Mouse (Mus musculus): ENCODE data around the gene Cox6a1. TPM values are rescaled to one million over a fixed set of nuclear protein-coding genes. Genes with fewer than 3 reads are reported as not detected.
"Not testable (repeated sequence)": the region's sequence is repeated elsewhere in the genome, so short reads cannot be mapped to it uniquely, and the experiment has no call there.

Gene Cox6a1
- 742 and 772 TPM in 2 replicates for polyA plus RNA-seq (2012)

- Histone ChIP-seq H3K9me3 (ENCODE audit: control insufficient read depth, low read length) (peaks cover 3% of the 10 kb centered on the region), H3K4me1 (ENCODE audit: control insufficient read depth) (peaks cover 39% of the 10 kb centered on the region), H3K4me3 (replicated peaks) (peak within 1 kb of the TSS; percentile 78), H3K27me3 (ENCODE audit: control insufficient read depth) (peaks cover 7% of the 10 kb centered on the region), H3K36me3 (ENCODE audit: control insufficient read depth) (peaks cover 37% of the 10 kb centered on the region)
- TF ChIP-seq TAL1 (IDR thresholded peaks at IDR 0.05; ENCODE audit: low read length): no peak
- TF ChIP-seq GATA1 (IDR thresholded peaks at IDR 0.05; ENCODE audit: low read length): no peak
Measured at GRCm38 (mm10) chr5:115348546-115349224, at the start of gene Cox6a1. TSS of gene Cox6a1 (minus strand) at chr5:115348981.

GRCm38 (mm10) chr5:115397839-115398780 is 49.3 kb upstream of the Cox6a1 start:
- Histone ChIP-seq H3K4me3 (replicated peaks) (no peak overlapping the region), H3K36me3 (ENCODE audit: control insufficient read depth) (no peaks in the 10 kb centered on the region), H3K9me3 (ENCODE audit: control insufficient read depth, low read length) (no peaks in the 10 kb centered on the region), H3K27me3 (ENCODE audit: control insufficient read depth) (peaks cover 53% of the 10 kb centered on the region), H3K4me1 (ENCODE audit: control insufficient read depth) (no peaks in the 10 kb centered on the region)
- TF ChIP-seq TAL1 (IDR thresholded peaks at IDR 0.05; ENCODE audit: low read length) (no peak), GATA1 (IDR thresholded peaks at IDR 0.05; ENCODE audit: low read length) (no peak)

GRCm38 (mm10) chr5:115396654-115397053 is 47.9 kb upstream of the Cox6a1 start:
- no peaks in the 10 kb centered on the region for H3K9me3 ChIP-seq (ENCODE audit: control insufficient read depth, low read length)
- H3K4me3 ChIP-seq (replicated peaks): no peak overlapping the region
- TF ChIP-seq GATA1 (IDR thresholded peaks at IDR 0.05; ENCODE audit: low read length): no peak
- TF ChIP-seq TAL1 (IDR thresholded peaks at IDR 0.05; ENCODE audit: low read length): no peak
- H3K4me1 ChIP-seq (ENCODE audit: control insufficient read depth): no peaks in the 10 kb centered on the region
- peaks cover 55% of the 10 kb centered on the region for H3K27me3 ChIP-seq (ENCODE audit: control insufficient read depth)
- H3K36me3 ChIP-seq (ENCODE audit: control insufficient read depth): no peaks in the 10 kb centered on the region

GRCm38 (mm10) chr5:115394836-115395235 is 46.1 kb upstream of the Cox6a1 start:
- Histone ChIP-seq H3K36me3 (ENCODE audit: control insufficient read depth) (no peaks in the 10 kb centered on the region), H3K4me1 (ENCODE audit: control insufficient read depth) (no peaks in the 10 kb centered on the region), H3K9me3 (ENCODE audit: control insufficient read depth, low read length) (no peaks in the 10 kb centered on the region), H3K27me3 (ENCODE audit: control insufficient read depth) (peaks cover 51% of the 10 kb centered on the region), H3K4me3 (replicated peaks) (no peak overlapping the region)
- TF ChIP-seq GATA1 (IDR thresholded peaks at IDR 0.05; ENCODE audit: low read length) (no peak), TAL1 (IDR thresholded peaks at IDR 0.05; ENCODE audit: low read length) (no peak)

GRCm38 (mm10) chr5:115394223-115394622 is 45.4 kb upstream of the Cox6a1 start:
- H3K4me3 ChIP-seq (replicated peaks): no peak overlapping the region
- H3K36me3 ChIP-seq (ENCODE audit: control insufficient read depth): no peaks in the 10 kb centered on the region
- peaks cover 49% of the 10 kb centered on the region for H3K27me3 ChIP-seq (ENCODE audit: control insufficient read depth)
- TF ChIP-seq GATA1 (IDR thresholded peaks at IDR 0.05; ENCODE audit: low read length) (no peak), TAL1 (IDR thresholded peaks at IDR 0.05; ENCODE audit: low read length) (no peak)
- no peaks in the 10 kb centered on the region for H3K4me1 ChIP-seq (ENCODE audit: control insufficient read depth)
- H3K9me3 ChIP-seq (ENCODE audit: control insufficient read depth, low read length): no peaks in the 10 kb centered on the region

GRCm38 (mm10) chr5:115392969-115393368 is 44.2 kb upstream of the Cox6a1 start:
- Histone ChIP-seq H3K9me3 (ENCODE audit: control insufficient read depth, low read length) (no peaks in the 10 kb centered on the region), H3K27me3 (ENCODE audit: control insufficient read depth) (peaks cover 37% of the 10 kb centered on the region), H3K4me1 (ENCODE audit: control insufficient read depth) (no peaks in the 10 kb centered on the region), H3K36me3 (ENCODE audit: control insufficient read depth) (no peaks in the 10 kb centered on the region), H3K4me3 (replicated peaks) (no peak overlapping the region)
- no peak for TF ChIP-seq TAL1 (IDR thresholded peaks at IDR 0.05; ENCODE audit: low read length)
- TF ChIP-seq GATA1 (IDR thresholded peaks at IDR 0.05; ENCODE audit: low read length): no peak

- H3K36me3 ChIP-seq (ENCODE audit: control insufficient read depth): no peaks in the 10 kb centered on the region
- no peaks in the 10 kb centered on the region for H3K9me3 ChIP-seq (ENCODE audit: control insufficient read depth, low read length)
- H3K4me3 ChIP-seq (replicated peaks): no peak overlapping the region
- peaks cover 28% of the 10 kb centered on the region for H3K27me3 ChIP-seq (ENCODE audit: control insufficient read depth)
- TF ChIP-seq TAL1 (IDR thresholded peaks at IDR 0.05; ENCODE audit: low read length) (no peak), GATA1 (IDR thresholded peaks at IDR 0.05; ENCODE audit: low read length) (no peak)
- no peaks in the 10 kb centered on the region for H3K4me1 ChIP-seq (ENCODE audit: control insufficient read depth)
Measured at GRCm38 (mm10) chr5:115391935-115392334, 43.2 kb upstream of the Cox6a1 start.

GRCm38 (mm10) chr5:115378882-115379281 is 30.1 kb upstream of the Cox6a1 start:
- not testable (repeated sequence) for H3K27me3 ChIP-seq (ENCODE audit: control insufficient read depth); H3K9me3 ChIP-seq (ENCODE audit: control insufficient read depth, low read length); H3K4me1 ChIP-seq (ENCODE audit: control insufficient read depth); H3K36me3 ChIP-seq (ENCODE audit: control insufficient read depth); H3K4me3 ChIP-seq (replicated peaks)

- no peaks in the 10 kb centered on the region for H3K4me1 ChIP-seq (ENCODE audit: control insufficient read depth)
- no peak for TF ChIP-seq TAL1 (IDR thresholded peaks at IDR 0.05; ENCODE audit: low read length)
- no peak for TF ChIP-seq GATA1 (IDR thresholded peaks at IDR 0.05; ENCODE audit: low read length)
Measured at GRCm38 (mm10) chr5:115375436-115375835, 26.7 kb upstream of the Cox6a1 start.

More at GRCm38 (mm10) chr5:115375436-115375835, 26.7 kb upstream of the Cox6a1 start:
- Histone ChIP-seq H3K36me3 (ENCODE audit: control insufficient read depth) (no peaks in the 10 kb centered on the region), H3K4me3 (replicated peaks) (no peak overlapping the region), H3K9me3 (ENCODE audit: control insufficient read depth, low read length) (no peaks in the 10 kb centered on the region), H3K27me3 (ENCODE audit: control insufficient read depth) (peaks cover 34% of the 10 kb centered on the region)
